Mouse (Mus musculus): ENCODE data around the gene Dlx2. TPM values are rescaled to one million over a fixed set of nuclear protein-coding genes. Genes with fewer than 3 reads are reported as not detected.

The Dlx2 gene
- total and polyA plus RNA-seq, 3 experiments = not detected

GRCm38 (mm10) chr2:71523431-71523830 lies 23.1 kb downstream of the Dlx2 start:
- Histone ChIP-seq H3K36me3 (replicated peaks) (peaks cover 17% of the 10 kb centered on the region), H3K27me3 (ENCODE audit: insufficient read depth, low read length) (peaks cover 6% of the 10 kb centered on the region; the same call in 1 of the 2 replicates), H3K4me3 (ENCODE audit: low read depth, low read length) (no peak overlapping the region), H3K9me3 (replicated peaks) (no peaks in the 10 kb centered on the region), H3K4me1 (ENCODE audit: insufficient read depth, low read depth, low read length) (peaks cover 34% of the 10 kb centered on the region)
- no peak for ATAC-seq (ENCODE audit: extremely low read depth, insufficient number of reproducible peaks, low FRiP score, poor library complexity, severe bottlenecking)
- TF ChIP-seq GATA2 (IDR thresholded peaks at IDR 0.05; ENCODE audit: borderline replicate concordance, low read depth, low read length) (no peak), CTCF (IDR thresholded peaks at IDR 0.05; ENCODE audit: low read depth, low read length) (no peak), GATA1 (IDR thresholded peaks at IDR 0.05; ENCODE audit: borderline replicate concordance, low read length) (no peak), POLR2AphosphoS5 (IDR thresholded peaks at IDR 0.05; ENCODE audit: insufficient replicate concordance, low read depth, low read length) (no peak), TAL1 (conservative IDR thresholded peaks at IDR 0.05; ENCODE audit: low read depth, low read length) (no peak)
- DNase-seq (ENCODE audit: low spot score) = no peak

- Histone ChIP-seq H3K4me3 (ENCODE audit: low read depth, low read length) (no peak overlapping the region), H3K4me1 (ENCODE audit: insufficient read depth, low read depth, low read length) (peaks cover 30% of the 10 kb centered on the region), H3K36me3 (replicated peaks) (peaks cover 18% of the 10 kb centered on the region), H3K27me3 (ENCODE audit: insufficient read depth, low read length) (peaks cover 4% of the 10 kb centered on the region; the same call in 1 of the 2 replicates), H3K9me3 (replicated peaks) (no peaks in the 10 kb centered on the region)
- TF ChIP-seq TAL1 (conservative IDR thresholded peaks at IDR 0.05; ENCODE audit: low read depth, low read length) = no peak
- no peak for TF ChIP-seq POLR2AphosphoS5 (IDR thresholded peaks at IDR 0.05; ENCODE audit: insufficient replicate concordance, low read depth, low read length)
- TF ChIP-seq GATA1 (IDR thresholded peaks at IDR 0.05; ENCODE audit: borderline replicate concordance, low read length) = no peak
- no peak for TF ChIP-seq CTCF (IDR thresholded peaks at IDR 0.05; ENCODE audit: low read depth, low read length)
- no peak for TF ChIP-seq GATA2 (IDR thresholded peaks at IDR 0.05; ENCODE audit: borderline replicate concordance, low read depth, low read length)
- ATAC-seq (ENCODE audit: extremely low read depth, insufficient number of reproducible peaks, low FRiP score, poor library complexity, severe bottlenecking) (no peak), DNase-seq (ENCODE audit: low spot score) (no peak)
These were observed 23.7 kb downstream of the Dlx2 start for GRCm38 (mm10) chr2:71522871-71523270.

- no peak for ATAC-seq (ENCODE audit: extremely low read depth, insufficient number of reproducible peaks, low FRiP score, poor library complexity, severe bottlenecking)
- Histone ChIP-seq H3K4me1 (ENCODE audit: insufficient read depth, low read depth, low read length) (peaks cover 4% of the 10 kb centered on the region; the same call in 1 of the 2 replicates), H3K9me3 (replicated peaks) (no peaks in the 10 kb centered on the region), H3K36me3 (replicated peaks) (peaks cover 24% of the 10 kb centered on the region), H3K27me3 (ENCODE audit: insufficient read depth, low read length) (no peaks in the 10 kb centered on the region), H3K4me3 (ENCODE audit: low read depth, low read length) (no peak overlapping the region)
- no peak for DNase-seq (ENCODE audit: low spot score)
- no peak for TF ChIP-seq TAL1 (conservative IDR thresholded peaks at IDR 0.05; ENCODE audit: low read depth, low read length)
- no peak for TF ChIP-seq GATA1 (IDR thresholded peaks at IDR 0.05; ENCODE audit: borderline replicate concordance, low read length)
- TF ChIP-seq POLR2AphosphoS5 (IDR thresholded peaks at IDR 0.05; ENCODE audit: insufficient replicate concordance, low read depth, low read length) = no peak
- no peak for TF ChIP-seq CTCF (IDR thresholded peaks at IDR 0.05; ENCODE audit: low read depth, low read length)
- no peak for TF ChIP-seq GATA2 (IDR thresholded peaks at IDR 0.05; ENCODE audit: borderline replicate concordance, low read depth, low read length)
These were observed 29.0 kb downstream of the Dlx2 start for GRCm38 (mm10) chr2:71517466-71518099.

- Histone ChIP-seq H3K36me3 (replicated peaks) (peaks cover 30% of the 10 kb centered on the region), H3K4me3 (ENCODE audit: low read depth, low read length) (no peak overlapping the region), H3K9me3 (replicated peaks) (no peaks in the 10 kb centered on the region), H3K4me1 (ENCODE audit: insufficient read depth, low read depth, low read length) (peaks cover 4% of the 10 kb centered on the region; the same call in 1 of the 2 replicates), H3K27me3 (ENCODE audit: insufficient read depth, low read length) (no peaks in the 10 kb centered on the region)
- DNase-seq (ENCODE audit: low spot score) = no peak
- no peak for ATAC-seq (ENCODE audit: extremely low read depth, insufficient number of reproducible peaks, low FRiP score, poor library complexity, severe bottlenecking)
- TF ChIP-seq TAL1 (conservative IDR thresholded peaks at IDR 0.05; ENCODE audit: low read depth, low read length) = no peak
These were observed 29.6 kb downstream of the Dlx2 start for GRCm38 (mm10) chr2:71516995-71517394.

GRCm38 (mm10) chr2:71512326-71512725 lies 34.2 kb downstream of the Dlx2 start:
- Histone ChIP-seq H3K27me3 (ENCODE audit: insufficient read depth, low read length) (no peaks in the 10 kb centered on the region), H3K4me3 (ENCODE audit: low read depth, low read length) (no peak overlapping the region), H3K36me3 (replicated peaks) (peaks cover 49% of the 10 kb centered on the region), H3K4me1 (ENCODE audit: insufficient read depth, low read depth, low read length) (no peaks in the 10 kb centered on the region), H3K9me3 (replicated peaks) (no peaks in the 10 kb centered on the region)
- TF ChIP-seq GATA2 (IDR thresholded peaks at IDR 0.05; ENCODE audit: borderline replicate concordance, low read depth, low read length) = no peak
- no peak for TF ChIP-seq GATA1 (IDR thresholded peaks at IDR 0.05; ENCODE audit: borderline replicate concordance, low read length)
- no peak for TF ChIP-seq POLR2AphosphoS5 (IDR thresholded peaks at IDR 0.05; ENCODE audit: insufficient replicate concordance, low read depth, low read length)
- TF ChIP-seq TAL1 (conservative IDR thresholded peaks at IDR 0.05; ENCODE audit: low read depth, low read length) = no peak
- TF ChIP-seq CTCF (IDR thresholded peaks at IDR 0.05; ENCODE audit: low read depth, low read length) = no peak
- no peak for ATAC-seq (ENCODE audit: extremely low read depth, insufficient number of reproducible peaks, low FRiP score, poor library complexity, severe bottlenecking)
- no peak for DNase-seq (ENCODE audit: low spot score)

GRCm38 (mm10) chr2:71511209-71511608 lies 35.3 kb downstream of the Dlx2 start:
- Histone ChIP-seq H3K4me1 (ENCODE audit: insufficient read depth, low read depth, low read length) (no peaks in the 10 kb centered on the region), H3K27me3 (ENCODE audit: insufficient read depth, low read length) (no peaks in the 10 kb centered on the region), H3K4me3 (ENCODE audit: low read depth, low read length) (no peak overlapping the region), H3K9me3 (replicated peaks) (no peaks in the 10 kb centered on the region), H3K36me3 (replicated peaks) (peaks cover 53% of the 10 kb centered on the region)
- TF ChIP-seq TAL1 (conservative IDR thresholded peaks at IDR 0.05; ENCODE audit: low read depth, low read length) (no peak), GATA2 (IDR thresholded peaks at IDR 0.05; ENCODE audit: borderline replicate concordance, low read depth, low read length) (no peak), CTCF (IDR thresholded peaks at IDR 0.05; ENCODE audit: low read depth, low read length) (no peak), GATA1 (IDR thresholded peaks at IDR 0.05; ENCODE audit: borderline replicate concordance, low read length) (no peak), POLR2AphosphoS5 (IDR thresholded peaks at IDR 0.05; ENCODE audit: insufficient replicate concordance, low read depth, low read length) (no peak)
- ATAC-seq (ENCODE audit: extremely low read depth, insufficient number of reproducible peaks, low FRiP score, poor library complexity, severe bottlenecking) = no peak
- DNase-seq (ENCODE audit: low spot score) = no peak
